Mouse (Mus musculus) macrophage (primary cell): Measurements from ENCODE around the gene Ggcx. TPM values are rescaled to one million over a fixed set of nuclear protein-coding genes. Genes with fewer than 3 reads are reported as not detected.
A peak's percentile ranks its signal among the peaks of the same experiment; 100 is the strongest.
"Not testable (repeated sequence)": the region's sequence is repeated elsewhere in the genome, so short reads cannot be mapped to it uniquely, and the experiment has no call there.

Experiments used
- H3K27ac ChIP-seq: fragments of 350-480 bp; formaldehyde crosslinking; 2 replicates; pipeline ENCODE4 v1.9.0; 2021
- H3K36me3 ChIP-seq: fragments of 350-480 bp; formaldehyde crosslinking; 2 replicates; pipeline ENCODE4 v1.9.0; 2021; ENCODE audit errors: inconsistent target
- H3K4me3 ChIP-seq: fragments of 350-480 bp; formaldehyde crosslinking; 2 replicates; pipeline ENCODE4 v1.9.0; 2021; ENCODE audit errors: inconsistent target
- H3K79me2 ChIP-seq: fragments of 350-480 bp; formaldehyde crosslinking; 2 replicates; pipeline ENCODE4 v1.9.0; 2021; ENCODE audit errors: inconsistent target
- WGBS: methylation state at CpG from one replicate; pipeline ENCODE4 v1.1.7; 2026; ENCODE audit warnings: inconsistent platforms; ENCODE audit not compliant: missing documents; 5-methylcytosine and 5-hydroxymethylcytosine counted together
- polyA plus RNA-seq: library from polyadenylated mRNA; stranded (reverse); fragments of 250-400 nt; gene quantifications from 3 replicates; pipeline ENCODE4 v1.2.4, GENCODE M21; 2018; ENCODE audit warnings: inconsistent platforms

The Ggcx gene
- polyA plus RNA-seq, 1 experiment from 2014 or later = 7.0 TPM

DNA sequence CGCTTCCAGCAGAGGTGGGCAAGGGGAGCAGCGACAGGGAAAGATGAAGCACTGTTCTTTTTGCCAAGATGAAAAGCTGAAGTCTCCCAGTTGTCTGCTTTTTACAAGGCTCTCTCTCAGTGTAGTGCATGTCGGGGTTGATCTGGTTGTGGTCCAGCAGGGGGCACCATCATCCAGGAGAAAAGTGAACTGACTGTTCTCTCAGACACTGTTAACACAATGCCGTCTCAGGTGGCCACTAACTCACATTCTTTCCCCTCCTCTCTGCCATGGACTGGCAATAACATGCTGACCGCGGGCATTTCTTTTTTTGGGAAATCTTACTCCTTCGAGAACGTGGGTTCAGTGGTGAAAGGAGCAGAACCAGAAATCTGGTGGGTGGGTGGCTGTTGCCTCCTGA, 13.9 kb downstream of the Ggcx start:
- peaks cover 58% of the 10 kb centered on the region for H3K36me3 ChIP-seq
- no peak overlapping the region for H3K27ac ChIP-seq
- 61% methylated on average over 8 of the region's 8 CpGs for WGBS
- H3K79me2 ChIP-seq = no peaks in the 10 kb centered on the region
- no peak overlapping the region for H3K4me3 ChIP-seq

- no peak overlapping the region for H3K4me3 ChIP-seq
- peaks cover 55% of the 10 kb centered on the region for H3K36me3 ChIP-seq
These were observed 15.1 kb downstream of the Ggcx start for GRCm38 (mm10) chr6:72429061-72429842.

DNA sequence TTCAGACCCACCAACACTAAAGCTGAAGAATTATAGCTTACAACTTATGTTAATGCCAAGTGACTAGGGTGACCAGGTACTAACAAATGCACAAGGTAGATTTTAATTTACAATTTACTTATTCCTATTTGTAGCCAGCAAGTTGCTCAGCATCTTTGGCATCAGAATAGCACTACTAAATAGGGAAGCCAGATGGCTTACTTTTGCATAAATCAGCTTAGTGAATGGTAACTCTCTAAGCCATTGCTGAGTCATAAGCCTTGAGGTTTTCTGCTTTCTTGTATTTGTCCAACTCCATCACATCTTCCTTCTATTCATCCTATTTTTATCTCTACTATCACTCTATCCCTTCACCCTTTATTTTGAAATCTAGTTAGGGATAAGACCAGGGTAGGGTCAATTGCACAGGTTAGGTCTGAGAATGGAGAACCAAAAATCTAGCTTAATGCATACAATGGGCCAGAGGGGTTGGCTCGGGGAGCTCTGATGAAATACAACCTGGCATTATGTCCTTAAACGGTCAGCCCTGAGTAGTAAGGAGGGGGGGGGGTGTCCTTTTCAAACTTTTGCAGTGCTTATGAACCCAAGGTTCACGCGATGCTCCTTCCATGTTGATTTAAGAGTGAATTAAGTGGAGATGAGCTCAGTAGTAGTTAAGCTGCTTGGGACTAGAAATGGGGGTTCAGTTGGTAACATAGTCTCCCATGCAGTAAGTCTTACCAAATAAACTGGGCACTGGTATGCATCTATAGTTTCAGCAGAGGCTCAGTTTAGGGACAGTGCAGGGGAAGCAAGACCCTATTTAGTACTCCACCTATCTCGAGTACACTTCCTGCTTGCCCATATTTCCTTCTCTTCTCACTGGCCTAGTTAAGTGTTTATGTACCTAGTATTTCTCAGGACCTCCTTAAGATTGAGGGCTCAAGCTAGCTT, 17.1 kb downstream of the Ggcx start:
- 53% methylated on average over 5 of the region's 5 CpGs for WGBS
- Histone ChIP-seq H3K27ac (peak overlapping the region; percentile 19), H3K36me3 (peaks cover 49% of the 10 kb centered on the region; the same call in 1 of the 2 replicates), H3K4me3 (no peak overlapping the region), H3K79me2 (peaks cover 14% of the 10 kb centered on the region)

More at GRCm38 (mm10) chr6:72429061-72429842, 15.1 kb downstream of the Ggcx start:
- no peak overlapping the region for H3K27ac ChIP-seq
- 89% methylated on average over 21 of the region's 21 CpGs for WGBS
- H3K79me2 ChIP-seq = no peaks in the 10 kb centered on the region

DNA sequence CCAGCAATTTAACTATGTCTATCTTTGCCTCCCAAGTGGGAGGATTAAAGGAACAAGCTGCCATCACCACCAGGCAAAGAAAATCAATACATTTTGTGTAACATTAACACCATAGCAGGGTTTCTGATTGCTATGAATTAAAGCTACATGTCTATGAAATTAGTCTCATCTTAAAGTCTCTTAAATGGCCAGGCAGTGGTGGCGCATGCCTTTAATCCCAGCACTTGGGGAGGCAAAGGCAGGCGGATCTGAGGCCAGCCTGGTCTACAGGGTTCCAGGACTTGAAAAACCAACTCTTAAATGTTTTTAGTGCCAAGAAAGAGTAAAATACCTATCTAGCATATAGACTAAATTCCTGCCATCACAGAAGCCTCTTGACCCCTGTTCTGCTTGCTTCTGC, 18.0 kb downstream of the Ggcx start:
- peaks cover 23% of the 10 kb centered on the region for H3K79me2 ChIP-seq
- H3K36me3 ChIP-seq = peaks cover 58% of the 10 kb centered on the region
- no peak overlapping the region for H3K4me3 ChIP-seq
- WGBS = 100% methylated on average over 2 of the region's 2 CpGs
- H3K27ac ChIP-seq = no peak overlapping the region

- Histone ChIP-seq H3K4me3 (peak overlapping the region; percentile 77), H3K27ac (peak overlapping the region; percentile 52)
- 1% methylated on average over 5 of the region's 5 CpGs for WGBS
These were observed 24.1 kb downstream of the Ggcx start for GRCm38 (mm10) chr6:72438226-72438625.

DNA sequence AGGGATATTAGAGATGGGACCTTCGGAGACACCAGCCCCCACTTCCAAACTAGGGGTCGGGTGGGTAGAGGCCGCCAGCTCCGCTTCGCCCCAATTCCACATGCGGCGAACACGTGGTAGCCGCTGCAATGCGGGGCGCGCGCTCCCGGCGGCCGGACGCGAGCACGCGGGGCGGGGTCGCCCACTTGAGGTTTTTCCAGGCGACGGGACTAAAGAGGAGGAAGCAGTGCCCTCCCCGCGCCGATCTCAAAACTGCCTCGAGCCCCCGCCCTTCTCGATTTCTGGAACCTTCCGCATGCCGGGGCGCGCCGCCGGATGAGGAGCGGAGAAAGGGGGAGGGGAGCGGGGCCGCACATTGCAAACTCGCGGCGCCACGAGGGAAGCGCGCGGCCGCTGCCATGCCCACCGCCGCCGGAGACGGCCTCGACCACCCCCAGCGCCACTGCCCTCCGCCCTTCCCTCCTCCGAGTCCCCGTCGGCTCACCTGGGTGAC, 24.8 kb downstream of the Ggcx start:
- peak overlapping the region; percentile 92 for H3K27ac ChIP-seq
- peak overlapping the region; percentile 77 for H3K4me3 ChIP-seq
- H3K36me3 ChIP-seq = peaks cover 25% of the 10 kb centered on the region
- peaks cover 42% of the 10 kb centered on the region for H3K79me2 ChIP-seq
- 1% methylated on average over 49 of the region's 57 CpGs for WGBS

More at GRCm38 (mm10) chr6:72438226-72438625, 24.1 kb downstream of the Ggcx start:
- peaks cover 32% of the 10 kb centered on the region for H3K36me3 ChIP-seq
- peaks cover 42% of the 10 kb centered on the region for H3K79me2 ChIP-seq

- Histone ChIP-seq H3K4me3 (peak within 1 kb of the TSS; percentile 77), H3K27ac (peak within 1 kb of the TSS; percentile 92), H3K79me2 (peaks cover 42% of the 10 kb centered on the region), H3K36me3 (peaks cover 25% of the 10 kb centered on the region)
- under 1% methylated on average over 72 of the region's 77 CpGs for WGBS
These were observed 25.5 kb downstream of the Ggcx start, which contains the start of gene Mat2a for GRCm38 (mm10) chr6:72439355-72440185. Gene Mat2a, minus strand, starts transcription at chr6:72439558.

DNA sequence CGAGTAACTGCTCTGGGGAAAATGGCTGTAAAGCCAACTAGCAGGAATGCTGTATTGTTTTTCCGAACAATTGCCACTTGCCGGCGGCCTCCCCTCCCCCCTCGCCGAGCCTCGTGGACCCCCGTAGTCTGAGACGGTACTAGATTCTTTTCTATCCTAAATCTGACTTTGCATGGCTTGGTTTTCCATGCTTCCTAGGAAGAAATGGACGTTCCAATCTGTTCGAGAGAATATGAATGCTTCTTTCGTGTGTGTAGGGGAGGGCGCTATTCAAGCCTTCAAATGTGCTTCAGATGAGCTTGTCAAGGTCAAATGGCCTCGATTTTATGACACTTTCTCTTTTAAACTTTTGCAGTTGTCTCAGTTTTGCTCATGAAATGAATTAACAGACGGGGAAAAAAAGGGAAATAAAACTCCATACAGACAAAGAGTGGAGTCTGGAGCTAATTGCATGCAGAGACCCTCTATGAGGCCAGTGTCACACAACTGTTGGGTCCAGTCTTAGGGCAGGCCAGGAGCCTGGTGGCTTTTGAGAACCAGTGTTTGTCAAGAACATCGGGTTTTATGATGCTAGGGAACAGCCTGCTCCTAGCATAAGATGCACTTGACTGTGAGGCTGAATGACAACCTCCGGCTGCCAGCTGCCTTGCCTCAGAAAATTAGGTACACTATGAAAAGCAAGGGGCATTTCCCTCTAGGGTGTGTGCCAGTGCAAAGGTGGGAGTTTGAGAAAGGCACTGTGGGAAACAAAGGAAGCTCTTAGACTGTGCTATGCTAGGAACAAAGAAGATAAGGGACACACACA, 26.3 kb downstream of the Ggcx start:
- 6% methylated on average over 17 of the region's 17 CpGs for WGBS
- Histone ChIP-seq H3K4me3 (peak overlapping the region; percentile 70), H3K36me3 (peaks cover 20% of the 10 kb centered on the region), H3K79me2 (peaks cover 37% of the 10 kb centered on the region), H3K27ac (peak overlapping the region; percentile 92)

DNA sequence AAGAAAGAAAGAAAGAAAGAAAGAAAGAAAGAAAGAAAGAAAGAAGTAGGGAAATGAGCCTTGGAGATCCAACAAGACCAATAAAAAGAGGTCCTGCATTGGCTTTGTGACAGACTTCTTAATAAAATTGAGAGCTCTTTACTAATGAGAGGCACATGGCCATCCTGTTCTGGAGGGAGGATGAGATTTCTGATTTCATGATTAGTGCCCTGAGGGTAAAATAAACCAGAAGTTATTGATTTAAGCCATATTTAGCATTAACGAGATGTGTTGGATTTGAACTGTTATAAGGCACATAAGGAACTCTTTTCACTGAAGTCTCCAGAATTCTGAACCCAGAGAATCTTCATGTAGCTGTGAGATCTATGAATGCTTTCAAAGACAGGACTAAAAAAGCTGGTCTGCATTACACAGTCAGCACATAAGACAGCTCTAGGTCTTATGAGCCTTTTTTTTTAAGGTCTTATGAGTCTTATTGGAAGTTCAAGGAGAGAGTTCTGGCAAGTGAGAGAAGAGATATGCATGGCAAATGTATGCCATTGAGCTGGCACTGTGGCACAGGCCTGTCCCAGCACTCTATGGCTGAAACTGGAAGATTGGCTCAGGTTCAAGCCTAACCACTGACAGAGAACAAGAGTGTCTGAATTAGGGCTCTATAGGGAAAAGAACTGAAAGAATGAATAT, 29.0 kb downstream of the Ggcx start:
- Histone ChIP-seq H3K79me2 (peaks cover 10% of the 10 kb centered on the region), H3K36me3 (no peaks in the 10 kb centered on the region)
- 100% methylated on average over 1 of the region's 1 CpGs for WGBS

GRCm38 (mm10) chr6:72445011-72445410, 30.9 kb downstream of the Ggcx start:
- Histone ChIP-seq H3K27ac (no peak overlapping the region), H3K4me3 (no peak overlapping the region), H3K79me2 (no peaks in the 10 kb centered on the region), H3K36me3 (no peaks in the 10 kb centered on the region)

More for the DNA sequence above, 29.0 kb downstream of the Ggcx start:
- H3K27ac ChIP-seq = no peak overlapping the region
- no peak overlapping the region for H3K4me3 ChIP-seq

DNA sequence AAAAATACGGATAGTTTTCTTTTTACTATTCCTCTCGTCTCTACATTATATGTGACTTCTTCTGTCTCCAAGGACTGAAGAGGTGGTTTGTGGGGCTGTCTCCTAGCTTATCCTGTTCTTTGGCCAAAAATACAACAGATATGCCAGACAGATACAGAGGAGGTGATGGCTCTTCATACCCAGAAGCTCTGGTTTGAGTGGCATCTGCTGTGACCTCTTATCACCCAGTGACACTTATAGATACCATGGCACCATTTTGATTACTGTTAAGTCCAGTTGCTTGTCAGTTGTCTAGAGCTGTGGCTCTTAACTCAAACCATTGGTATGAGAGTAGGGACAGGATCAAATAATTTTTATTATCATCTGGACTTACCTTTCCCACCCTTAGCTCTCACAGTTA, 33.4 kb downstream of the Ggcx start:
- H3K4me3 ChIP-seq = no peak overlapping the region
- H3K27ac ChIP-seq = no peak overlapping the region
- 100% methylated on average over 2 of the region's 2 CpGs for WGBS
- H3K79me2 ChIP-seq = no peaks in the 10 kb centered on the region
- no peaks in the 10 kb centered on the region for H3K36me3 ChIP-seq

GRCm38 (mm10) chr6:72451778-72452177, 37.7 kb downstream of the Ggcx start:
- not testable (repeated sequence) for H3K27ac ChIP-seq, H3K4me3 ChIP-seq, H3K79me2 ChIP-seq, H3K36me3 ChIP-seq
- 95% methylated on average over 2 of the region's 2 CpGs for WGBS

GRCm38 (mm10) chr6:72452329-72452728, 38.2 kb downstream of the Ggcx start:
- no peaks in the 10 kb centered on the region for H3K79me2 ChIP-seq
- no peak overlapping the region for H3K4me3 ChIP-seq
- no peak overlapping the region for H3K27ac ChIP-seq
- H3K36me3 ChIP-seq = no peaks in the 10 kb centered on the region
- WGBS = 92% methylated on average over 2 of the region's 2 CpGs
